Mouse (Mus musculus) regulatory T cell (primary cell): ENCODE data around the gene Adtrp.

ENCODE experiments used
- in situ Hi-C: fragments of 300-600 bp; cut with MboI, MseI; formaldehyde crosslinking; loops from one replicate; pipeline ENCODE4 v1.15.1; 2025; ENCODE audit warnings: high pct_unique_total_duplicates

Gene Adtrp

GRCm38 (mm10) chr13:41847516-41848126 is at the start of gene Adtrp:
Gene Adtrp (minus strand): TSS chr13:41847684.
- in situ Hi-C loops = no loop called here

GRCm38 (mm10) chr13:41892016-41892415 is 44.5 kb upstream of the Adtrp start:
- in situ Hi-C loops = no loop called here

- in situ Hi-C loops = no loop called here
Observed at GRCm38 (mm10) chr13:41890618-41891017, 43.1 kb upstream of the Adtrp start.

DNA sequence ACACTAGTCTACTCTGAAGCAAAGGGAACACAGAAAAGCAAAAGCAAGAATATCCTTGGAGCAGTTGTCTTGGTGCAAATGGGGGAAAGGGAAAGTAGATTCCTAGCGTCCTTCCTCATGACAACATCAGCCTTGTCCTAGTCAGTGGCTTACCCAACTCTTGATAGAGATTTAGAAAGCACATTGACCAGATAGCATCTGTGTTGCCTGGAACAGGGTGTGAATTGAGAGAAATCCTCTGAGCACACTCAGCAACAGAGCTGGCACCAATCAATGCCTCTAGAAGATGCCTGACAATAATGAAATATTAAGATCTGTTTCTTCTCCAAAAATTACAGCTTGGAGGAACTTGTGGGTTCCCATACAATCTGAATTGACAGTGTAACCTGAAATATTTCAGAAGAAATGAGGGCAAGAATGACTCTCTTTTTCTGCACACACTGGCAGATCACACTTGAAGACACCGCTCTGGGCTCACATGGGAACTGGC is 42.7 kb upstream of the Adtrp start:
- in situ Hi-C loops = no loop called here

GRCm38 (mm10) chr13:41888644-41889043 is 41.2 kb upstream of the Adtrp start:
- in situ Hi-C loops = no loop called here

DNA sequence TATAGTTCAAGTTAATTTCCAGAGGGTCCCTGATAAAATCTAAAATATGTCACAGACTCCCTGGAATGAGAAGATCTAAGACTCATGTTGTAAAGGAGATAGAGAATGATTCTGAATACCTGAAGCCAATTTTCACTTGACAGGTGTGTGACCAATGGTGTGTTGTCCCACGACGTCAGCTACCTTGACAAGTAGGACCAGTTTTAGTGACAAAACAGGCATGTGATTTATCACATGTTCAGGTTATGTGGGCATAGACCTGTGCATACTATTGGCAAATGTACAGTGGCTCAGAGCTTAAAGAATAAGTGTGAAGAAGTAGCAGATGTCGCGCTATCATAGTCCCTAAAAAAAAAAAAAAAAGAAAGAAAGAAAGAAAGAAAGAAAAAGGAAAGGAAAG is 38.6 kb upstream of the Adtrp start:
- in situ Hi-C loops = no loop called here

- in situ Hi-C loops = no loop called here
Observed at GRCm38 (mm10) chr13:41883665-41884291, 36.3 kb upstream of the Adtrp start.

- in situ Hi-C loops = no loop called here
Observed at GRCm38 (mm10) chr13:41881201-41881600, 33.7 kb upstream of the Adtrp start.

GRCm38 (mm10) chr13:41880525-41880924 is 33.0 kb upstream of the Adtrp start:
- in situ Hi-C loops = no loop called here

- in situ Hi-C loops = no loop called here
Observed at GRCm38 (mm10) chr13:41872686-41873085, 25.2 kb upstream of the Adtrp start.

- in situ Hi-C loops = no loop called here
Observed at GRCm38 (mm10) chr13:41872161-41872562, 24.7 kb upstream of the Adtrp start.

GRCm38 (mm10) chr13:41867533-41867932 is 20.0 kb upstream of the Adtrp start:
- in situ Hi-C loops = no loop called here

- in situ Hi-C loops = no loop called here
Observed at GRCm38 (mm10) chr13:41865575-41865974, 18.1 kb upstream of the Adtrp start.

DNA sequence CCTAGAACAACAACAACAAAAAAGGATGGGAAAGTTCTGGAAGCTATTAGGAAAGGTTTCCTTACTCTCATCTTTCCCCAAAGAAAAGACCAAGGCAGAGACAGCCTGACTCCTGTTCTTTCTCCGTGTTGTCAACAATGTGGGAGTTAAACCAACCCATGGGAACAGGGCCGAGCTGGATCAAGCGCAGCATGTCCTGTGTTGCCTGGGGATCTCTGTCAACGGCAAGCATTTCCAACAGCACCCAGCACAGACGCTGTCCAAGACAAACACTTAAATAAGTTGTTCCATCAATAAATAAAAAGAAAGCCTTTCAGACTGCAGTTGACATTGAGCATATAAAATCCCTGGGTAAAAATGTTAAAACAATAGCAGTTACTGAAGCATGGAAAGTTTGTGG is 17.6 kb upstream of the Adtrp start:
- in situ Hi-C loops = no loop called here

GRCm38 (mm10) chr13:41860603-41861405 is 13.3 kb upstream of the Adtrp start:
- in situ Hi-C loops = loop anchor here (5.0 kb wide), 1 partner anchor 66 kb away; no protein-coding TSS in a partner anchor

DNA sequence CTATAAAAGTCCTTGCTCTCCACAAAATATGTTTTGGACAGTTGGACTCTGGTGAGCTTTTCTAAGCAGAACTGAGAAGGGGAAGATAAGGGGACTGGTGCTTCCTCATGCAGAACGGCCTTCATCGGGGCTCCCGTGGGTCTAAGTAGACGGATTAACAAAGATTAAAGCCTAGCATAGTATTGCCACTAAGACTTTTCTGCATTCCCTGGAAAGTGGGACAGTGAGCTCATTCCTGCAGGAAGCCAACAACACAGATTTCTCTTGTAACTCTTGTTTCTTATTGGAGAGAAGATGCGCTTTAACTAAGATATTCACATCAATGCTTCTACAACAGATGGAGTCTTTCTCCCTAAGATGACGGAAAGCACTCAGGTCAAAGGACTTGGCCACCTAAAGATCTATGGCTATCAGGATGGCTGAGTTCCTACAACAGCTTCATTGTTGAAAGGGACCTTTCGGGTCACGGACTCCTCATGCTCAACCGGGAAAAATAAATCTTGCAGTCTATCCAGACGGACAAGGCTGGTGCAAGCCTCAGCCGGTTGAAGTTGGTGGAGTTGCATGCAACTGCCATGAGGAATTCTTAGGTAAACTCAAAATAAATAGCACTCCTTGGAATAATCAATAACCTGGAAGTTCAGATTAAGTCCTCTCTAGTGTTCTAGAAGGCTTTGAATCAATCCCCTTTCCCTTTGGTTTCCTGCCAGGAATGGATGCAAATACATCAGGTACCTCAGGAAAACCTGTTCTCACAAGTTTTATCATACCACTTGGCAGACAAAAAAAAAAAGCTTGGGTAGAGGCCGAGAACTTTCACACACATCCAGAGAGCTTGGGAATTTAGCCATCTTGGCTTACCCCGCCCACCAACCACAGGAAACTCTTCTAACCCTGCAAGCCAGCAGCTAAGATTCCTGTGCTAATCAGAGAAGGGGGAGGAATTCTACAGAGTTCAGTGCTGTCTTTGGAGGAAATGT is 8.0 kb upstream of the Adtrp start:
- in situ Hi-C loops = no loop called here

DNA sequence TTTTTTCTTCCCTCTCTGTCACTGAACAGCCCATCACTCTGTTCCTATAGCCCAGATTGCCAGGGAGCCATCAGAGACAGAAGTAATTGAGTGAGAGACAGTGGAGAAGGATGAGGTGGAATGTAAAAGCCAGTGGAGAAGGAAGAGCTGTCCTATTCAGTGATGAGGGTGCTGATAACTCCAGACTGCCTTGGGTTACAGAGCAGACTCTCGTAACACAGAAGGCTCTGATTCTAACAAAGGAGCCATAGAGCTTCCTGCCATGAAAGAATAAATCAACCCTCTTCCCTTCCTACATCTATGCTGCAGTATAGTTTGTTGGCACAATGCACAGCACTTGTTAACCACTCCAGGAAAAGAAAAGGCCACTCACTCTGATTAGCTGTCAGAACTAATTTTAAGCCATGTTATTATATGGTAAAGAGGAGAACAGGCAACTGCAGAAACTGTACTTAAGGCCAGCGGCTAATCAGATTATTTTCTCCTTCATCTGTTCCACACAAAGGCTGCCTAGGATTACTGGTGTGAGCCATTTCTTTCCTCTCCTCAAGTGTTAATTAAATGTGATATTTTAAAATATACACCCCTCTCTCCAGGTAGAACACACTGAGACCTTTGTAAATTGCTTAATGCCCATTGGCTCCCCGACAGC is 3.4 kb upstream of the Adtrp start:
- in situ Hi-C loops = no loop called here

- in situ Hi-C loops = no loop called here
Observed at GRCm38 (mm10) chr13:41846516-41846915, 968 bp downstream of the Adtrp start.

- in situ Hi-C loops = no loop called here
Observed at GRCm38 (mm10) chr13:41845013-41845412, 2.5 kb downstream of the Adtrp start.

DNA sequence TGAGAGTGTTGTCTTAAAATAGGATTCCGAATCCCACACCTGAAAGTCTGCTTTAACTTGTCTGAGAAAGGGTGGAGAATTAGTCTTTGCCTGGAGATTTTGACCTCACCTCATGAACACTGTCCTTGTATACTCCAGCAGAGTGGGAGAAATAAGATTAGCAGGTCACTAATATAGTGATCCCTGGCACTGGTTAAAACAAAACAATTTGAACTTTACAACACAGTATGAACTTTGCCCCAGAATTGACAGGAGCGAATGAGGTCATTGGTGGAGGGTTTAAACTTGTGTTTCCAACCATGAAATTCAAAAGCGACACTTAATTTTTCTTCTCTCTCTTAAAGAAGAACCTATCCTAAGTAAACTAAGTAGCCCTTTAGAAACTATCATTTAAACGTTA is 3.4 kb downstream of the Adtrp start:
- in situ Hi-C loops = loop anchor here (5.0 kb wide), 1 partner anchor 107 kb away; no protein-coding TSS in a partner anchor
